Mouse (Mus musculus): ENCODE results near the gene Matn4. TPM values are rescaled to one million over a fixed set of nuclear protein-coding genes. Genes with fewer than 3 reads are reported as not detected.

Gene Matn4
- polyA plus RNA-seq, 1 experiment: 0.82 TPM

DNA sequence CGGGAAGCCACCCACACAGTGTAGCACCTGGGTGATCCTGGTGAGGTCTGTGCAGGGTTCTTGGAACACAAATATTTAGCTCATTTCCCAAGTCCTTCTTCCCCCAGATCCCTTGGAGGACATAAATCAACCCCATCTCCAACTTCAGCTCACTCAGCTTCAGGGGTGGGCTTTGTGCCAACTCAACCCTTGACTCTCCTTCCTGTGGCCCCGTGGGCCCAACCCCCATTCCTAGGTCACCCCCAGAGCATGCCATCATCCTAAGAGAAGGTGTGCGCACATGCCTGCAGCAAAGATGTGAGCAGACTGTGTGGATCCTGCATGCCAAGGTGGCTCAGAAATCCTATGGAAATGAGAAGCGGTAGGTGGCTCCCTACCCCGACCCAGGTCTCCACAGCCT is 559 bp upstream of the Matn4 start:
- DNase-seq: no peak
- Histone ChIP-seq H3K4me1 (replicated peaks; ENCODE audit: control insufficient read depth, insufficient read depth, low read length) (no peaks in the 10 kb centered on the region; the same call in 1 of the 2 replicates), H3K27ac (ENCODE audit: control insufficient read depth, insufficient read depth, low read length) (no peak overlapping the region), H3K4me3 (ENCODE audit: control insufficient read depth, insufficient read depth, low read length) (no peak overlapping the region), H3K27me3 (ENCODE audit: control insufficient read depth, insufficient read depth, low read length) (peaks cover 9% of the 10 kb centered on the region; the same call in 1 of the 2 replicates), H3K36me3 (ENCODE audit: control insufficient read depth, insufficient read depth, low read length) (no peaks in the 10 kb centered on the region)
- no peak for TF ChIP-seq CTCF (IDR thresholded peaks at IDR 0.05; ENCODE audit: borderline replicate concordance, control insufficient read depth, extremely low read depth, insufficient read depth, low read length, poor library complexity)
- TF ChIP-seq POLR2A (IDR thresholded peaks at IDR 0.05; ENCODE audit: control insufficient read depth, extremely low read depth, insufficient read depth, low read length, poor library complexity): no peak
- WGBS: 51% methylated on average over 5 of the region's 5 CpGs

DNA sequence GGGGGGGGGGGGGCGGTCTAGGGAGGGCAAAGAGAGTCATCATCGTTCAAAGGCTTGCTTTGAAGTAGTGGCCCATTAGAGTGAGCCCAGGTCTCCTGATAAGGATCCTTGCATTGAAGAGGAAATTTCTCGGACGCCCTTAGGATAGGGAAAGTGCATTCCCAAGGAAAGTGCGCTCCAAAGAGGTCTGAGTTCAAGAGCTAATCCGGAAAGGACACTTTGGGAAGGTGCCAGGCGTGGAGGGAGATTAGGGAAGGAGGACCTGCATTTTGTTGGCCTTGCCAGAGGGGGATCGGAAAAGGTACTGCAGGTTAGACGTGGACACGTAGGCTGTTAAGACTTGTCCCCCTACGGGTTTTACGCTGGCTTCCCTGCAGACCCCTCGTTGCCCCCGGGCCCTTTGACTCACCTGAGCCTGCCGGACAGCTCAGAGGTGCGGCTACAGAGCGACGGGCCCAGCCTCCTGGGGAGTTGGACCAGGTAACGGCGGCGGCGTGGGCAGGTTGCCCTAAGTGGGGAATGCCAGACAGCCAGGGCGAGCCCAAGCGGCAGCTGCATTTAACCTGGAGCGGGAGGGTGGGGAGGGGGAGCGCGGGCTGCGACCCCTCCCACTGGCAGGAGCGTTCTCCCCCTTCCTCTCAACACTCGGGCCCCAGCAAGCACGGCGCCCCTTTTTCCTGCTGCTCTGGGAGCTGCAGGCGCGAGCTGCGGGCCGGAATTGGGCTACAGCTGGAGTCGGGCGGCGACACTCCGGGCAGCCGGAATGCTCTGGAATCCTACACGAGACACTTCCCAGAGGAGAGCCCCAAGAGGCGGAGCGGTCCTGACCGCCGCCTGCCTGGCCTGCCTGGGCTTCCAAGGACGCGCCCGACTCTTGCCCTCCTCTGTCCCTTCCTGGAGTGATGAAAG is 624 bp downstream of the Matn4 start:
- Histone ChIP-seq H3K4me3 (ENCODE audit: control insufficient read depth, insufficient read depth, low read length) (no peak overlapping the region), H3K27me3 (ENCODE audit: control insufficient read depth, insufficient read depth, low read length) (peaks cover 9% of the 10 kb centered on the region; the same call in 1 of the 2 replicates), H3K4me1 (replicated peaks; ENCODE audit: control insufficient read depth, insufficient read depth, low read length) (no peaks in the 10 kb centered on the region; the same call in 1 of the 2 replicates), H3K27ac (ENCODE audit: control insufficient read depth, insufficient read depth, low read length) (no peak overlapping the region), H3K36me3 (ENCODE audit: control insufficient read depth, insufficient read depth, low read length) (no peaks in the 10 kb centered on the region)
- 12% methylated on average over 49 of the region's 49 CpGs for WGBS
- no peak for DNase-seq
- TF ChIP-seq POLR2A (IDR thresholded peaks at IDR 0.05; ENCODE audit: control insufficient read depth, extremely low read depth, insufficient read depth, low read length, poor library complexity): no peak
- TF ChIP-seq CTCF (IDR thresholded peaks at IDR 0.05; ENCODE audit: borderline replicate concordance, control insufficient read depth, extremely low read depth, insufficient read depth, low read length, poor library complexity): no peak

DNA sequence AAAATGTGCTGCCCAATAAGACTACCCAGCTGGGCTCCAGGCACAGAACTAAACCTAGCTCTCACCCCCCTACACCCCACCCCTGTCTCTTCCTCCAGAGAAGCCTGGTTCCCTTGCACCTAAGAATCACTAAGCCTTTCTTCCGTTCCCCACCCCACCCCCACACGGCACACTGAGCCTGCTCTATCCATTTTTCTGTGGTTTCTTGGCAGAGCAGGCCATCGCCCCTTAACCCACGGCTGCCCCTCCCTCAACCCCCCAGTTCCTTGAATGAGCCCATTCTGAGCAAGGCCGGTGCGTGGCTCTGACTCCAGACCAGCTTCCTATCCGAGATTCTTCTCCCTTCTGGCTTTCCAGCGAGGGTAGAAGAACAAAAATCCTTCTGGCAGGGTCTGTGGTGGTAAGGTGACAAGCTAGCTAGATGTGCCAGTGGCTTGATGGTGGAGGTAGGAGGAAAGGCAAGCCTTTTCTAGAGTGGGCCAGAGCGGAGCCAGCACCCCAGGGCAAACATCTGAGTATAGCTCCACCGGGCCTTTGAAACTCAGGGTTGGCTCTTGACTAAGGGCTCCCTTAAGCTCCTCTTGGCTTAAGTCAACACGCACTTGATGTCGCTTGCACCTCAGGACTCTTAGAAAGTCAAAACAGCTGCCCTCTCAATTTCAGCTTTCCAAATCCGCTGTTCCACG is 1.4 kb downstream of the Matn4 start:
- Histone ChIP-seq H3K4me1 (replicated peaks; ENCODE audit: control insufficient read depth, insufficient read depth, low read length) (no peaks in the 10 kb centered on the region; the same call in 1 of the 2 replicates), H3K4me3 (ENCODE audit: control insufficient read depth, insufficient read depth, low read length) (no peak overlapping the region), H3K27ac (ENCODE audit: control insufficient read depth, insufficient read depth, low read length) (no peak overlapping the region), H3K36me3 (ENCODE audit: control insufficient read depth, insufficient read depth, low read length) (no peaks in the 10 kb centered on the region), H3K27me3 (ENCODE audit: control insufficient read depth, insufficient read depth, low read length) (peaks cover 9% of the 10 kb centered on the region; the same call in 1 of the 2 replicates)
- DNase-seq: no peak
- WGBS: 28% methylated on average over 14 of the region's 14 CpGs
- TF ChIP-seq CTCF (IDR thresholded peaks at IDR 0.05; ENCODE audit: borderline replicate concordance, control insufficient read depth, extremely low read depth, insufficient read depth, low read length, poor library complexity) (no peak), POLR2A (IDR thresholded peaks at IDR 0.05; ENCODE audit: control insufficient read depth, extremely low read depth, insufficient read depth, low read length, poor library complexity) (no peak)

DNA sequence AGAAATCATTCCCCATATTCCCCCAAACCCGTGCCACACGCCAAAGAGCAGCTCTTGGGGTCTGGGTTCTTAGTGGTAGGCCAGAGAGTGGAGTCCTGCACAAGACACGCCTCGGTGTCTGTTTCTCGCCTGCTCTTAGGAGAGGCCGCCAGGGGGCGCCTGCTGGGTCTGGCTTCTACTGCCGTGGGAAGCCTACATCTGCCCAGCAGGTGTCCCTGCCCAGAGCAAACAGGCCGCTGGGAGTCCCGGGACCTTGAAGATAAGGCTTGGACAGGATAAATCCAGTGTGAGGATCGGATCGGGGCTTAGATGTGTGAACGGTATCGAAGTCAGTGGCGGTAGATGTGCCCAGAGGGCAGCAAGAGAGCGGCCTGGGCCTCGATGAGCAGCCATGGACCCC is 2.1 kb downstream of the Matn4 start, which contains the start of gene Rbpjl:
TSS of gene Rbpjl (plus strand) at position 236 of the 400 bp plus-strand sequence.
- Histone ChIP-seq H3K4me1 (replicated peaks; ENCODE audit: control insufficient read depth, insufficient read depth, low read length) (no peaks in the 10 kb centered on the region; the same call in 1 of the 2 replicates), H3K27me3 (ENCODE audit: control insufficient read depth, insufficient read depth, low read length) (peaks cover 5% of the 10 kb centered on the region; the same call in 1 of the 2 replicates), H3K36me3 (ENCODE audit: control insufficient read depth, insufficient read depth, low read length) (no peaks in the 10 kb centered on the region), H3K27ac (ENCODE audit: control insufficient read depth, insufficient read depth, low read length) (no peak within 1 kb of the TSS), H3K4me3 (ENCODE audit: control insufficient read depth, insufficient read depth, low read length) (no peak within 1 kb of the TSS)
- peak; percentile 71 for DNase-seq
- peak; percentile 93 for TF ChIP-seq CTCF (IDR thresholded peaks at IDR 0.05; ENCODE audit: borderline replicate concordance, control insufficient read depth, extremely low read depth, insufficient read depth, low read length, poor library complexity)
- no peak for TF ChIP-seq POLR2A (IDR thresholded peaks at IDR 0.05; ENCODE audit: control insufficient read depth, extremely low read depth, insufficient read depth, low read length, poor library complexity)
- 11% methylated on average over 17 of the region's 17 CpGs for WGBS

DNA sequence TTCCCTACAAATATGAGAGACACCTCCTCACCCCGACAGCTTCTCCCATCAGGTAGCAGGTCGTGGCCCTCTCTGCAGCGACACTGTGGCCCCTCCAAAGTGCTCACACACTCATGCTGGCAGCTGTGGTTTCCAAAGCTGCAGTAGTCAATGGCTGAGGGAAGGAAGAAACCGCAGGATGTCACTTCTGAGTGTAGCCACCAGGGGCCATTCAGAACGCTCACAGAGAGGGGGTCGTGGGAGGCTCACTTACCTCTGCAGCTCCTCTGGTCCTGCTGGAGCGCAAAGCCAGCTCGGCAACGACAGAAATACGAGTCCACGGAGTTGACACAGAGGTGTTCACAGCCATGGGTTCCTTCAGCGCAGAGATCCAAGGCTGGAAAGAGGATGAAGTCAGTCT is 8.0 kb downstream of the Matn4 start:
- Histone ChIP-seq H3K36me3 (ENCODE audit: control insufficient read depth, insufficient read depth, low read length) (no peaks in the 10 kb centered on the region), H3K4me3 (ENCODE audit: control insufficient read depth, insufficient read depth, low read length) (no peak overlapping the region), H3K4me1 (replicated peaks; ENCODE audit: control insufficient read depth, insufficient read depth, low read length) (no peaks in the 10 kb centered on the region), H3K27me3 (ENCODE audit: control insufficient read depth, insufficient read depth, low read length) (no peaks in the 10 kb centered on the region; the same call in 1 of the 2 replicates), H3K27ac (ENCODE audit: control insufficient read depth, insufficient read depth, low read length) (no peak overlapping the region)
- DNase-seq: no peak
- TF ChIP-seq CTCF (IDR thresholded peaks at IDR 0.05; ENCODE audit: borderline replicate concordance, control insufficient read depth, extremely low read depth, insufficient read depth, low read length, poor library complexity) (no peak), POLR2A (IDR thresholded peaks at IDR 0.05; ENCODE audit: control insufficient read depth, extremely low read depth, insufficient read depth, low read length, poor library complexity) (no peak)
- WGBS: 68% methylated on average over 12 of the region's 12 CpGs

DNA sequence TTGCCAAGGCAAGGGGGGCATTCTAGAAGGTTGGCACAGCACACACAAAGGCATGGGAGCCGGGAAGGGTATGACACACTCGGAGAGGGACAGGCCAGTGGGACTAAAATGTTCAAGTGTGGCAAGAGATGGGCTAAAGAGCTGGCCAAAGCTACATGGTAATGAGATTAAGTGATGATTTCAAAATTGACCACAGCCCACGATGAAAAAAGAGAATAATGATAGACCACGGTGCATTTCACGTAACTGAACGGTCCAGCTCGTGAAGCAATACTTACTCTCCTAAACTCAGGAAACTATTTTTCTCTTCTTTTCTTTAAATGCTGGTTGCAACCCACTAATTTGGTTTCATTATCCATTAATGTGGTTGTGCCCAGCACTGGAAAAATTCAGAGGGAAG is 8.9 kb downstream of the Matn4 start:
- Histone ChIP-seq H3K4me3 (ENCODE audit: control insufficient read depth, insufficient read depth, low read length) (no peak overlapping the region), H3K27me3 (ENCODE audit: control insufficient read depth, insufficient read depth, low read length) (no peaks in the 10 kb centered on the region; the same call in 1 of the 2 replicates), H3K36me3 (ENCODE audit: control insufficient read depth, insufficient read depth, low read length) (no peaks in the 10 kb centered on the region), H3K27ac (ENCODE audit: control insufficient read depth, insufficient read depth, low read length) (no peak overlapping the region), H3K4me1 (replicated peaks; ENCODE audit: control insufficient read depth, insufficient read depth, low read length) (no peaks in the 10 kb centered on the region)
- DNase-seq: no peak
- 77% methylated on average over 7 of the region's 7 CpGs for WGBS
- TF ChIP-seq CTCF (IDR thresholded peaks at IDR 0.05; ENCODE audit: borderline replicate concordance, control insufficient read depth, extremely low read depth, insufficient read depth, low read length, poor library complexity) (no peak), POLR2A (IDR thresholded peaks at IDR 0.05; ENCODE audit: control insufficient read depth, extremely low read depth, insufficient read depth, low read length, poor library complexity) (no peak)
